Mouse (Mus musculus): ENCODE measurements around the gene 2900026A02Rik. TPM values are rescaled to one million over a fixed set of nuclear protein-coding genes. Genes with fewer than 3 reads are reported as not detected.
A peak's percentile ranks its signal among the peaks of the same experiment; 100 is the strongest.
"Not testable (repeated sequence)": the region's sequence is repeated elsewhere in the genome, so short reads cannot be mapped to it uniquely, and the experiment has no call there.

2900026A02Rik gene
- total RNA-seq, 2 experiments from 2014 or later, result 69.6 to 70.6 TPM

DNA sequence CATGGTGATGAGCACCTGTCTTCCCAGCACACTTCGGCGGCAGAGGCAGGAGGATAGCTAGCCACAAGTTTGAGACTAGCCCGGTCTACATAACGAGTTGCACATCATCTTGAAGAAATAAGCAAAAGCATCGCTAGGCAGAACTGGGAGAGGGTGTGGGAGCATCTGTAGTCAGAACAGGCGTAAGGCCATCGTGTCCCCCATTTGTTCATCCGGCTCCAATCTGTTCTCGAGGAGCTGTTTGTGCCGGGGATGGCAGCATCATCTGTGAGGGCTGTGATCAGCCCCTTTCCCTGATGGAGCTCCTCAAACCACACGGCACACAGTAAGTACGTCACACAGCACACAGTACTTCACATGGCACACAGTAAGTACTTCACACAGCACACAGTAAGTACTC lies 94.6 kb downstream of the 2900026A02Rik start:
- DNase-seq (ENCODE audit: low spot score in 2 of 2), result peak in 1 of 2 experiments; percentile 62

DNA sequence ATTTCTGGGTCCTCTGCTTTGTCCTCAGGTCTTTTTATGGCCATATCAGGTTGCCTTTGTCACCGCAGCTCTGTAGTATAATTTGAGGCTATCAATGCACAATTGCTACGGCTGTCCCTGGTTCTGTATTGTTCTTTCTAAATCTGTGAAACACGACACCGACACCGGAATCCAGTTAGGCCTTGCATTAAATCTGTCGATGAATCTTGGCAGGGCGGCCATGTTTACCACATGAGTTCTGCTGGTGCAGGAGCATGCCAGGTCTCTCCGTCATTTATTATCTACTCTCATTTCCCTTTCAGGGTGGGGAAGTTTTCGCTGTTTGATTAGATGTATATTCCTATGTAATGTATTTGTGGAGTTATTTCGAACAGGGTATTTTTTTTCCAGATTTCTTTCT lies 97.3 kb downstream of the 2900026A02Rik start:
- peak in 1 of 2 experiments; percentile 41 for DNase-seq (ENCODE audit: low spot score in 2 of 2)

DNA sequence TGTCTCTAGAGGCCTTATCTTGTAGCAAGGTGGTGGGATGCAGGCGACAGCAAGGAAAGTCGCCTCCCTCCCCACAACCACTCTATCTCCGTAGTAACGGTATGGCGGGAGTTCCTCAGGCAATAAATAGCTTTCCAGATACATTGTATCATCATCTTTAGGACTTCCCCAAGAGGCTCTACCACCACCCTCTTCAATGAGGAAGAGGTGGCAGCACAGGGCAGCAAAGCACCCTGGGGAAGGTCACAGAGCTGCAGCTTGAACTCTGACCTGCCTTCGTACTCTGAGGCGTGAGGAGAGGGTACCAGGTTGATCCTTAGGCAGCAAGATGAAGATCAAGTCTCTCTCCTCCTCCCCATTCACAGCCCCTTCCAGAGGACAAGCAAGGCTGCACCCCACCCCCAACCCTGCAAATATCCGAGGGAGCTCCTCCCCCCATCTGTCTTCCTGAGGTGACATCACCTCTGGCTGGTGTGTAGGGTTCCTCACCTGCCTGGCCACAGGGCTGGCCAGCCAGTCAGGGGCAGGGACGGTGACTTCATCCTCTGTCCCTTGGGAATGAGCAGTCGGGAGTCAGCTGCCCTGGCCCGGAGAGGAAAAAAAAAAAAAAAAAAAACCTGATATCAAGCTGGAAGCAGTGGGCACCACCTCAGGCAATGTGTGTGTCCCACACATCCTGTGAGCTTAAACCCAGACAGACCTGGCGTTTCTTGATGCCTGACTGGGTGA lies 98.5 kb downstream of the 2900026A02Rik start:
- DNase-seq (ENCODE audit: low spot score in 2 of 2), result no peak

DNA sequence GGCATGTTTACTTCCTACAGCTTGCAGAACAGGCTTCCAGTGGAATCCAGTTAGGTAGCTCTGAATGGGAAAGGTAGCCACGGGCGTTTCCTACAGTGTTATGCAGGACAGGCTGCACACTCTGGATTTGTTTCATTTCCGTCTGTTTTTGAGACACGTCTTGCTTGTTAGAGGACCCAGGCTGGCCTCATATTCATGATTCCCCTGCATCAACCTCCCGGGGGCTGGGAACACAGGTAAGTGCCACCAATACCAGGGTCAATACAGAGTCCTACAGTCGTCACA lies 99.5 kb downstream of the 2900026A02Rik start:
- DNase-seq (ENCODE audit: low spot score in 2 of 2), result no peak

DNA sequence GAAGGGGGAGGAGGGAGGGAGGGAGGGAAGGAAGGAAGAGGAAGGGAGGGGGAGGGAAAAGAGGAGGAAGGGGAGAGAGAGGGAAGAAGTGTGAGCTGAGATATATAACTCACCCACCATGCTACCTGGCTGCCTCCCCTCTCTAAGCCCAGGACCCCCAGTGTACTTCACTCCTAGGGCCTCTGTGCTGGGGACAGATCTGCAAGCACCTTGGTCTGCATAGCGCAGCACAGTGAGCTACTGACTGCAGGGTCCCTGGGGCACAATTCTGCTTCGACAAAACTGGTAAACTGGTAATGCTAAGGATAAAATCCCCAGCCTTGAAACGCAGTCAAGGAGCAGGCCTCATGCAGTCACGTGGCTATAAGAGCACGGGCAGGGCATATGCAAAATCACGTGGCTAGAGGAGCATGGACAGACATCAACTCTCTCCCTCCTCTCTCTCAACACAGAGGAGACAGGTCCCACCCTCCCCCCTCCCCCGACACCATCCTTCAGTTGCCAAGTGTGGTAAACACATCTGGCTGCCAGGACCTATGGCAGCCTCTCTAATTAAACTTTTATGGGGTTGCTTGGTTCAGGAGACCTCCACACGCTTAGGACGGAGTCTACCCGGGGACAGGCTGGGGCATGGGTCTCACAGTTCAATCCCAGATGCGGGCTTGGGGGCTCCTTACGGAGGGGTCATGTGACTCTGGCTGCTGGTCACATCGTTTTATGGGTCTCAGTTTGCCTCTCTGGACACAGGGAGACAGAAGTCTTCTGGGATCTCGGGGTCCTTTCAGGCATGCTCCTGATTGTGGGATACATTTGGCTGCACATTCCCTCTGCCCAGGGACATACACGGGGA lies 100.1 kb downstream of the 2900026A02Rik start:
- DNase-seq (ENCODE audit: low spot score in 2 of 2), result no peak

DNA sequence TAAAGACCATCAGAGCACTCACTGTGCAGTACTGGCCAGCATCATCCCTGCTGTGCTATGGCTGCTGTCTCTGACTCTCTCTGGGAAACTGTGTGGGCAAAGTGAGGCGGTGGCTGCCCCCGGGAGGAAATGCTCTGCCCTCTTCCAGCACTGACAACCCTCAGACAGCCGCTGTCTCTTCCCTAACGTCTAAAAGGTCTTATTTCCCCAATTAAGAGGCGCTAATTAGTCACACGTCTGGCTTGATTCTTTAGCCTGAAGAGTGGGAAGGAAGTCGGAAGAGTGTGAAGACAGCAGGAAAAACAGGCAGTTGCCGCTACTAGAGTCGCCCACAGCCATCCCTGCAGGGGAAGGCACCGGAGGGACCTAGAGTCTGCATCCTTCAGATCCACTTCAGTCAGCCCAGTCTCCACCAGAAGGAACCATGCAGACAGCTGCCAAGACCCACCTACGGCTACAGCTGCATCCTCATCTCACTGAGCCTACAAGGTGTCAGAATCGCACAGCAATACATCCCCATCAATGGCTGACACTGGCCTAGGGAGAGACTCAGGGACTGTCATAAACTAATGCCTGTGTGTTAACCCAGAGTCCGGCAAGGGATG lies 101.1 kb downstream of the 2900026A02Rik start:
- DNase-seq (ENCODE audit: low spot score in 2 of 2), result peak in 1 of 2 experiments; percentile 49

DNA sequence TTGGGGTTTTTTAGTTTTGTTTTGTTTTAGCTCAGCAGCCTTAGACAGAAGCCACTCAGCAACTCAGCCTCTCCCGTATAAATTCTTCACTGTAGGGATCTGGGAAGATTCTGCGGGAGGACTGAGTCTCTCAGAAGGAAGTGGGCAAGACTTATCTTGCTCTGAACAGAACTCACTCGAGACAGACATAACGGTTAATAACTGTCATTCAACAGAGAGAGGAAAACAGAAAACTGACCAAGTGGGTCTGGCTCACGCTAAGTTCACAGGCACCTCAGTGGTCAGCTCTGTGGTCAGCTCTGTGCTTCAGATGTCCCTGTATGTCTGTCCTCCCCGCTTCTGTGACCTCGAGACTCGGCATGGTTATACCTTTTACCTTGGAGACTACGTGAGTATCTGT lies 101.7 kb downstream of the 2900026A02Rik start:
- no peak for DNase-seq (ENCODE audit: low spot score in 2 of 2)

DNA sequence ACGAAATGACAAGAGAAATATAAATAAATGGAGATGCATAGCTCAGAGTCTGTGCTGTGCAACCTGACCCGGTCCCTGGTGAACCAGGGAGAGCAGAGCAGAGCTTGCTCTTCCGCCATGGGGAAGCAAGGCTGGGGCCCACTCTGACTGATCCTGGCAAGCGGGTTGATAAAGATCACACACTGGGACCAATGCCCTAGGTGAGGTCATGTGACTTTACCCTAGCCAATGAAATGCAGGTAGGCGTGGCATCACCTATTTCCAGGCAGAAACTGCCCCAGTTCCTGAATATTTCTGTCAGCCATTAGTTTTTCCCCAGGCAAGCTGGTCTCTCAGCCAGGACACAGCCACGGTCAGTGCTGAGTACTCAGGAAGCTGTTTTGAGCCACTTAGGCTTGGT lies 102.3 kb downstream of the 2900026A02Rik start:
- DNase-seq (ENCODE audit: low spot score in 2 of 2), result no peak

DNA sequence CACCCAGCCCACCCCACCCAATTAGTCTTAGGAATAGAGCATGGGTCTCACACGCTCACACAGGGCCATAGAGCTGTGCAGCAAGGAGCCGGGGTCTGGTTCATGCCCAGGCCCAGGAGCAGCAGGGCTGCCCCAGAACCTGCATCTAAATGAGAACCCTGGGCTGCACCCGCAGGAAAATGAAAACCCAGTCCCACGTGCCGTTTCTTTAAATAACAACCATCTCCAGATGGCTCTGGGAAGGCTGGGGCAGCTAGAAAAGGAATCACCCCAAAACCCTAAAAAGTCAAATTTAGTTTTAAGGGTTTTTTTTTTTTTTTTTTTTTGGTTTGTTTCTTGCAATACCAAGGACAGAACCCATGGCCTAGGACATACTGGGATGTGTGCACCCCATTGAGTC lies 103.7 kb downstream of the 2900026A02Rik start:
- DNase-seq (ENCODE audit: low spot score in 2 of 2), result no peak

DNA sequence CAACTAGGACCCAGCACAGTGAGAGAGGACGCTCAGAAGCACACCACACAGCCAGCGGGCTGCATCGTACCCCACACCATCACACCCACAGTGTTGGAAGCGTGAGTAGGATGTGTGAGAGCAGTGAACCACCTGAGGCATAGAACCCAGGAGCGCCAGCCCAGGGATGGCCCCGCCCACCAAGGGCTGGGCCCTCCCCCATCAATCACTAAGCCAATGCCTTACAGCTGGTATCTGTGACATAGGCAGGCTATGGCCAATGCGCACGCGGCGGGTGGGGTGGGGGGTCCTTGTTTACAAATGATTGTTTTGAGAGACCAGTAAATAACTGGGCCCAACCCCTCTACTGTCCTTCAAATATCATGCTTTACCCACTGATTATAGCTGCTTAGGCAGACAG lies 105.1 kb downstream of the 2900026A02Rik start:
- DNase-seq (ENCODE audit: low spot score in 2 of 2), result no peak

DNA sequence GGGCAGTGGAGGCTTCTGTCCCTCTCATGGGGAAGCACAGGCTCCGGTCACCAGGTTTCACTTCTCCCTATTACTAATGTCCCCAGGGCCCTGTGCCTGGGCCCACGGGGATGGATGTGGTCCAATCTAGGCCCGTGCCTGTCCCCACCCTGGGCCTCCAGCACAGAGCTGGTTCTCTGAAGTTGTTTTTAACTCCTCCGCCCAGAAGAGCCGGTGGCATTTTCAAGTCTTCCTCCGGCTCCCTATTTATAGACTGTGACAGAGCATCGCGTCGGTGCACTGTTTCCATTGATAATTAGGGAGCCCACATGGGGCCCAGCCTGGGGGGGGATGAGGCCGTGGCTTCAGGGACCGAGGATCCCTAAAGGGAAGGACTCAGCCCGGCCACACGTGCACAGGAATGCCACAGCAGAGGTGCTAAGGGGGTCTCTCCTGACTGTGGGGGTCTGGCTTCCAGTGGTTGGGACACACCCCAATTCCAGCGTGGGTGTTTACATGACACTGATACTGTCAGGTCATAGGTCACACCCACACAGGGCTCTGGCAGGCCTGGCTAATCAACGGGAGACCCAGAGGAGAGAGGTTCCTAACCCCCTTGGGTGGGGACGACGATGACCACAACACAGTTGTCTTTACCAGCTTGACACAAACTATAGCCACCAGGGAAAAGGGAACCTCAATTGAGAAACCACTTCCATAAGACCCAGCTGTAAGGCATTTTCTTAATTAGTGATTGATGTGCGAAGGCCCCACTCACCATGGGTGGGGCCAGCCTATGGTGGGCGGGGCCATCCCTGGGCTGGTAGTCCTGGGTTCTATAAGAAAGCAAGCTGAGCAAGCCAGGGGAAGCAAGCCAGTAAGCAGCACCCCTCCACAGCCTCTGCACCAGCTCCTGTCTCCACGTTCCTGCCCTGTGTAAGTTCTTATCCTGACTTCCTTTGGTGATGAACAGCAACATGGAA lies 106.5 kb downstream of the 2900026A02Rik start:
- no peak for DNase-seq (ENCODE audit: low spot score in 2 of 2)

DNA sequence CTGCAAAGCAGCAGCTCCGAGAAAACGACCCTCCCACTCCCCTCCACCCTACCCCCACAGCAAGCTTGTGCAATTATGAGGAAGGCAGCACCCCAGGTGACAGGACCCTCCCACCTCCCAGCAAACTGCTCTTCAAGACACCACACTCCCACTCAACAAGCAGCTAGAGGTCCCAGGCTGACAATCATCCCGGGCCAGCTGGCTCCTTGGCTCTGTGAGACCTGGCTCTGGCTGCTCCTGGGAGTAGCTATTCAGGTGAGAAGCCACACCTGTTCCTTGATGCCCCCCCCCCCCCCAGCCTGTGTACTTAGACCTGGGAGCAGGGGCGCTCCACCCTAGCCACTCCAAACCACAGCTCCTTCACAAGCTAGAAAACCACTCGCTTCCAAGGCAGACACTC lies 107.9 kb downstream of the 2900026A02Rik start:
- no peak for DNase-seq (ENCODE audit: low spot score in 2 of 2)

DNA sequence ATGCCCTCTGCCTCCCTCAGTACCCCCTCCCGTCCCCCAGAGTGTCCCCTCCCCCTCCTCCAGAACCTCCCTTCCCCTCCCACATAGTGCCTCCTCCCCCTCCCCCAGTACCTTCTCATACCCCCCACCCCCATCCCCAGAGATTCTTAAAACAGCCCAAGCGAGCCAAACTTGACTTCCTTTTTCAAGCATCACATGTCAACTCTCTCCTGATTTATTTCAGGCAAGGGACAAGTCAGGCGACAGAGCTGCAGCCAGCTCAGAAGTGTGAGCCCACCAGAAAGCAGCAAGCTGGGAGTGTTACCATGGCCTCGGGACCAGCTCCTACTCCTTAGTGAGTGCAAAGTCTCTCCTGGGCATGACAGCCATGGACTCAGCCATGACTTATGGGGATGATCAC lies 109.7 kb downstream of the 2900026A02Rik start:
- no peak for DNase-seq (ENCODE audit: low spot score in 2 of 2)

DNA sequence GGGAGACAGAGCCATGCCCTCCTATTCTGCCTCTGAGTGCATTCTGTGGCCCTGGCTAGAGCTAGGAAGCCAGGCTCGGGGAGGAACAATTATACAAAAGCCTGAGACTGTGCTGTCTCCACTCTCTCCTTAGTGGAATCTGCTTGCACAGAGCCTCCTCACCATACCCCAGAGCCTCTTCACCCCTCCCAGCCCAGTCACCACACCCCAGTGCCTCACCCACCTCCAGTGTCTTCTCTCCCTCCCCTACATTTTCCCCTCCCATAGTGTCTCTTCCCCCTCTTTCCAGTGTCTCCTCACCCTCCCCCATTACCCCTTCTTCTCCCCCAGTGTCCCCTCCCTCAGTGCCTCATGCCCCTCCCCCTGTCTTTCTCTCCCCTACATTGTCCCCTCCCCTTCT lies 110.1 kb downstream of the 2900026A02Rik start:
- DNase-seq (ENCODE audit: low spot score in 2 of 2), result no peak

DNA sequence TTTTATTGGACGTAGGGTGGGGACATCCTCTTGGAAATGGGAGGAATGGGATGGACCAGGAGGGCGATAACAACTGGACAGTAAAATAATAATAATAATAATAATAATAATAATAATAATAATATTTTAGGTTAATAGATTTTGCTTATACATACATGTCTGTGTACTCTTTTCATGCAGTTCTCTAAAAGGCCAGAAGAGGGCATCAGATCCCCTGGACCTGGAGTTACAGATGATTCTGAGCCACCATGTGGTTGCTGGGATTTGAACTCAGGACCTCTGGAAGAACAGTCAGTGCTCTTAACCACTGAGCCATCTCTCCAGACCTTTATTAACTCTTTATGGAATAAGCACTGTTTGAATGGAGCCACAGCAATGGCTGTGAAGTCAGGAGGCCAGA lies 111.4 kb downstream of the 2900026A02Rik start:
- not testable (repeated sequence) for DNase-seq (ENCODE audit: low spot score in 2 of 2)

DNA sequence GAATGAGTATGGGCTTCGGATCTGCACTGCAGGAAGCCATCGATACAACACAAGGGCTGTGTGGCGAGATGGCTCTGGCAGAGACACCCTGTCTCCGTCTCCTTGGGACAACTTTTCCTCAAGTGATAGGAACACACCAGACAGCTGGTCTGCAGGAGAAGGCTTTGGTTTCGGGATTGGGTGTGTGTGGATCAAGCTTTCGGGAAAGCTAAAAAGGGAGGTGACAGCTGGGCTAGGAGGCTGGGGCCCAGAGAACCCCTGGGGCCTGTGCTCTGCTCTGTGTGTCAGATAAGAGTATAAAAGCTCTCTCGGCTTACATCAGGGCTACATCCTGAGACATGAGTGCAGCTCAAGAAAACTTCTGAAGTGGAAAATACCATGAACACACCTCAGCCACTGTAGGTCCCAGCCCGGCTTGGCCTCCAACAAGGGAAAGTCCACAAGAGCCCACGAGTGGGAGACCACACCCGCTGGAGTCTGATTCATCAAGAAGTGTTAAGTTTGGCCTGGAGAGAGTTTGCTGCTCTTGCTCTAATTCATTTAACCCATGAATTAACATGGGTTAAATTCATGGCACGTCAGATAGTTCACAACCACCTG lies 112.8 kb downstream of the 2900026A02Rik start:
- no peak for DNase-seq (ENCODE audit: low spot score in 2 of 2)

DNA sequence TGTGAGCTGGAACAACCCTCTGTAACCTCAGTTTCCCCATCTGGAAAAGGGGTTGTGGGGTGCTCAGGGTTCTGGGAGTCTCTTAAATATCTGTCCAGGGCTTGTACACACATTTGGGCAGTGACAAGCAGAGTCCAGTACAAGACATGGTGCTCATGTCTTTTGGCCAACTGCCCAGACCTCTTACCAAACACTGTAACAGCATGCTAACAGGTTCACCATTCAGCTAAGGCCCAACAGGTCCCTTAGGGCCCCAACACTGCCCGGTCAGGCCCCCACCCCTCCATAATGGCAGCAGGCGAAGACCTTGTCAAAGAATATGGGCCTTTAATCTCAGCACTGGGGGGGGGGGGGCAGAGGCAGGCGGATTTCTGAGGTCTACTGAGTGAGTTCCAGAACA lies 113.3 kb downstream of the 2900026A02Rik start:
- DNase-seq (ENCODE audit: low spot score in 2 of 2), result no peak

DNA sequence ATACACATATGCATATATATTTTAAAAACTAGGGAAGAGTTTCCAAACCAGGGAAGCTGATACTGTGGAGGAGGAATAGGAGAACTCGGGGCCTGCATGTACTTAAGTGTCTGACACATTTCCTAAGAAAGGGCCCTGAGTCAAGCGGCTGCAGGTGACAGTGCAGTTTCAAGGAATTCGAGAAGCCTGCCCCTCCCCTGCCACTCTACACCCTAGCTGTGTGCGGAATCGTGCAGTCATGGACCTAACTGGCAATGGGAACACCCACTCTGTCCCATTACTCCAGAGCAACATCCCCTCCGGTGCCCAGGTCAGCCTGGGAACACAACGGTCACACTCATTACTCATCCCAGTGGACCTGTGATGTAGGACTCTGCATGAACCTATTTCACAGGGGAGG lies 114.4 kb downstream of the 2900026A02Rik start:
- no peak for DNase-seq (ENCODE audit: low spot score in 2 of 2)

DNA sequence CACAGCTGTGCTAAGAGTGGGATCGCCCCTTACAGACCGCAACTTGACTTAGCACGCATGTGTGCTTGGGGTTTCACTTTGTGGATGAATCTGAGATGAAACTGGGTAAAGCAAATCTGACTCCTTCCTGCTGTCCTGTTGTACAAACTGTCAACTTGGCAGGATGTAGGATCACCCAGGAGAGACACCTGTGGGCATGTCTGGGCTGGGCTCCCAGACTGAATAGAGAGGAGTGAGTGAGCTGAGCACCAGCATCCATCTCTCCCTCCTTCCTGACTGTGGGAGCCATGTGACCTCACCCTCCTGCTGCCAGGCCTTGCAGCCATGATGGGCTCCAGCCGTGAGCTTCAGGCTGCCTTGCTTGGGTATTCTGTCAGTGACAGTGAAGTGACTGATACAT lies 115.6 kb downstream of the 2900026A02Rik start:
- no peak for DNase-seq (ENCODE audit: low spot score in 2 of 2)

DNA sequence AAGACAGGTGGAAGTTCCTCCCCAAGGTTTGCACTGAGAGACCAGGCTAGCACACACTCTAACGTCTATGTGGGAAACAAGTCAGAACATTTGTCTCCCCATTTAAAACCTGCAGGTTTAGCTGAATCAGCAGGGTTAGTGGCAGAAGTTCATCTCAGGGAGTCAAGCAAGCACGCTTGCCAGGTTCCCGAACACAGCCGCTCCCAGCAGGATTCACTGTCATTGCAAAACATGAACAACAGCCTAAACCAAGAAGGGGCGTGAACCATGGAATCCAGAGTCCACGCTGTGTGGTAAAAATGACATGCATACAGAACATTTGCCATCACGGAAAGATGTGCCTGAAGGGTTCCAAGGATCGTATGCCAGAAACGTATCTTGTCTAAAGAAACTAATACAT lies 116.0 kb downstream of the 2900026A02Rik start:
- DNase-seq (ENCODE audit: low spot score in 2 of 2), result no peak

DNA sequence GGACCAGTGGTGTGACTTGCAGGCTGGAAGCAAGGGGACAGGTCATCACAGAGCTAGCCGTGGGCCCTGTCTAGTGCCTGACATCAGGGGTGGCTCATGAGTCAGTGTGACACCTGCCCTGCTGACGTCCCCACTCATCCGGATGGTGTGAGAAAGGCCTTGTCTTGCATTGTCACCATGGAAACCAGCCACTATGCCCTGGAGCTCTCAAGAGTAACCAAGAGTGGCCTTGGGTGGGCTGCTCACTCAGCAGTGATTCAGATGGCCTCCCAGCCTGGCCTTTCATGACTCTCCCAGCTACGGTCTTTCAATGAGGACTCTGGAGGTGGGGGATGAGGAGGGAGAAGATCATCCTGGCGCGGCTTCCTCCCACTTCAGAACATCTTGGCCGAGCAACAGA lies 118.6 kb downstream of the 2900026A02Rik start:
- no peak for DNase-seq (ENCODE audit: low spot score in 2 of 2)
